Mouse (Mus musculus): ENCODE results near the gene Oxa1l.
"Not testable (repeated sequence)": the region's sequence is repeated elsewhere in the genome, so short reads cannot be mapped to it uniquely, and the experiment has no call there.

Oxa1l gene

DNA sequence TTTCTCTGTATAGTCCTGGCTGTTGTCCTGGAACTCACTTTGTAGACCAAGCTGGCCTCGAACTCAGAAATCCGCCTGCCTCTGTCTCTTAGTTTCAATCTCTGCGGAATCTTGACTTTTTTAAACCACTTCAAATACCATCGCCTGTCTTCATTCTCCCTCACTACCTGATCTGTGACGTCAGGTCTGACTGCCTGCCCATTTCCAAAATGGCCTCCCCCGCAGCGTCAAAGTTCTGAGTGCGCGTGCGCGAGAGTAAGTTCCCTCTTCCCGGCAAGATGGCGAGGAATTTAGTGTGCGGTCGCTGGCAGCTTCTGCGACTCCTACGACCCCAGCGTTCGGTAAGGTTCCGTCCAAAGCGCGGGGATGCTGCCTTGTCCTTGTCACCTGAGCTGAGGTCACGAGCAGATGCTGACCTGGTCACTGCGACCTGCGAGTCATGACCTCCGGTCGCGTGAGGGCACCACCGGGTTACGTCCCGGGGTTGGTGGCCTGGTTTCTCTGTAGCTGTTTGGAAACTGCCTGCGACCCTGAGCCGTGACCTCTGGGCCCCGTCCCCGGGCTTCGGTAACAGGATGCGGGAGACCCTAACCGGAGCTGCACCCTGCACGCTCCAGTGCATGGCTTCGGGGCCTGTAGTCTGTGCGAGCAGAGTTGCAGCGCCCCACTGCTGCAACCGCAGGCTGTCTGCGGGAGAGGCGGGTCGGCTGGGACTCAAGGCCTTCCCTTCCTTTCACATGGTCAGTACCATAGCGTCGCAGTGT is at the start of gene Oxa1l:
Gene Oxa1l, plus strand, starts transcription at position 258 of the 764 bp plus-strand sequence.
- DNase-seq (ENCODE audit: low spot score) = peak; percentile 84

- DNase-seq (ENCODE audit: low spot score) = no peak
Observed at GRCm38 (mm10) chr14:54311763-54312162, 48.9 kb upstream of the Oxa1l start.

DNA sequence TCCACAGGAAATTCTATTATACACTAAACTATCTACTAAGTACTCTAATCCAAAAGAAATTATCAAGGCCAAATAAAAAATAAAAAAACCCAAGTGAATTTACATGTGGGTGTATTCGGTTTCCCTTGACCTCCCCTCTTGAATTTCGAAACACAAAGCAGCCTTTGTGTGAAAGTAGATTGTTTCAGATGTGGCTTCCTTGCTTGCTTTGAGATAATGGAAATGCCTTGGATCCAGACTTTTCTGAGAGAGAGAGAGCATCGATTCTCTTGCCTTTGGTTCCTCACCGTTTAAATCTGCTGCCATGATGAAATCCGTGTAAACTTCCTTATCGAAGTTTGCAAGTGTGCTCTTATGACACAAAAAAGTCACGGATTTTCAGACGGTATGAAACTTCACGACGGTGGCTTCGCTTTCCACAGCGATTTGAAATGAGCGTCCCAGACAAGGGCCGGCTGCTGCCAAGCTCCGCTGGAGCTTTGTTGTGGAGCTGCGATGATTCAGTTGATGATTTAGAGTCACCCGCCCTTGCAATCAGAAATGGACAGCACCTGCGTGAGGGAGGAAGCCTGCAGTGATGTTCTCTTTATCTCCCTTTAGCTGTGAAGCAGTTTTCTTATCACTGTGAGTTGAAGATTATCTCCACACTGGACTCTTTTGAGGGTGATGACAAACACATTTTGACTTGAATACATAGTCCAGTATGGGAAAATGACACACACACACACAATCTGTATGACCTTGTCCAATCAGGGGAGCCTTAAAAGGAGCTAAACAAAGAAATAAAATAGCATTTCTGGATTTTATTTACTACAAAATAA is 38.9 kb upstream of the Oxa1l start:
- DNase-seq (ENCODE audit: low spot score) = no peak

GRCm38 (mm10) chr14:54324486-54324885 is 36.1 kb upstream of the Oxa1l start:
- DNase-seq (ENCODE audit: low spot score) = no peak

- no peak for DNase-seq (ENCODE audit: low spot score)
Observed at GRCm38 (mm10) chr14:54328548-54328947, 32.1 kb upstream of the Oxa1l start.

- no peak for DNase-seq (ENCODE audit: low spot score)
Observed at GRCm38 (mm10) chr14:54329201-54329600, 31.4 kb upstream of the Oxa1l start.

DNA sequence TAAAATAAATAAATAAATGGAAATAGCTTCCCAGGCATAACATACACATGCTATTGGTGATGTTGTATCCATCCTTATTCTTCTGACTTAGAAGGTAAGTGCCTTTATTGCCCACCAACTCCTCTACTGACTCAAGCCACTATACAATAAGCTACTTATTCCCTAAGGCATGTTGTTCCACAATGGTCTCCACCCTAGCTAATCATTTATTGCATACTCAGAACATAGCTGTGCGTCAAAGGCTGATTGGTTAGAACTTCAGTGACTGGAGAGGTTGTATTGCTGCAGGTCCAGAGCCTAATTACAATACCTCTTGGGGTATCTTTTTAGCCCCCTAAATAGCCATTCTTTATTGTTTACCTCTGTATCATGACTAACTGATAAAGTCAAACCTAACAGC is 29.5 kb upstream of the Oxa1l start:
- DNase-seq (ENCODE audit: low spot score) = no peak

DNA sequence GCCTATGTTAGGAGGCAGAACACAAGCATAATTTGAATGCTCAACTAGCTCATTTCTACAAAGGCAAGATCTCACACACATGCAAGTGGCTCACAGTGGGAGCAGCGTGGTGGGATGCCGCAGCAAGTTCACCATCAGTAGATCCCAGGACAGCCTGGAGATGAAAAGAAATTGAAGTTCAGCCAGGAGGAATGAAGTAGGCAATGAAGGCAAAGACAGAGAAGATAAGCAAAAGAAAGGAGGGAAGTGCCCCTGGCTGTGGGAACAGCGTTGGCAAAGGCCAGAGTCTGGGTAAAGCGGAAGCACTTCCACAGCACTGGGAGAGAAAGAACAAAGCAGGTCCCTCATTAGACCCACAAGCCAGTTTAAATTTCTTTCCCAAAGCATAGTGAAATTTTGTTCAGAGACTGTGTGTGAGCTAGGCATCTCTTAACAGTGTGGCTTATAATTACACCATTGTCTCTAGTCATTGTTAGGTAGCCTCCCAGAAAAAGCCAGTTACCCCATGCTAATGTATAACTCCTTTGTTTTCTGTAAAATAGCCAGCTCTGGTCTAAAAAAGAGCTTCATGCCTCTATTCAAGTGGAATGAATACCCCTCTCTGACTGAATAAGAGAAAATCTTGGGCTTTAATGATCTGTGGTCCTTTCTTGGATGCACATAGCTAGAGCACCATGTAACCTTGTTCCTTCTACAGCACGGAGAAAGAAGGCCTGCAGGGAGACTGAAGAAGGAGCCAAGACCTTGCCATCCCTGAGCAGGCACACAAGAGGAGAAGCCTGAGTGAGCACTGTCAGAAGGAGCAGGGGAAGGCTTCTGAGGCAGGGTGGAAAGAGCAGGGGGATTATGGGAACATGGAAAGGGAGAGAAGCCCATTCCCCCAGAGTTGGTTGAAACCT is 28.2 kb upstream of the Oxa1l start:
- DNase-seq (ENCODE audit: low spot score) = no peak

DNA sequence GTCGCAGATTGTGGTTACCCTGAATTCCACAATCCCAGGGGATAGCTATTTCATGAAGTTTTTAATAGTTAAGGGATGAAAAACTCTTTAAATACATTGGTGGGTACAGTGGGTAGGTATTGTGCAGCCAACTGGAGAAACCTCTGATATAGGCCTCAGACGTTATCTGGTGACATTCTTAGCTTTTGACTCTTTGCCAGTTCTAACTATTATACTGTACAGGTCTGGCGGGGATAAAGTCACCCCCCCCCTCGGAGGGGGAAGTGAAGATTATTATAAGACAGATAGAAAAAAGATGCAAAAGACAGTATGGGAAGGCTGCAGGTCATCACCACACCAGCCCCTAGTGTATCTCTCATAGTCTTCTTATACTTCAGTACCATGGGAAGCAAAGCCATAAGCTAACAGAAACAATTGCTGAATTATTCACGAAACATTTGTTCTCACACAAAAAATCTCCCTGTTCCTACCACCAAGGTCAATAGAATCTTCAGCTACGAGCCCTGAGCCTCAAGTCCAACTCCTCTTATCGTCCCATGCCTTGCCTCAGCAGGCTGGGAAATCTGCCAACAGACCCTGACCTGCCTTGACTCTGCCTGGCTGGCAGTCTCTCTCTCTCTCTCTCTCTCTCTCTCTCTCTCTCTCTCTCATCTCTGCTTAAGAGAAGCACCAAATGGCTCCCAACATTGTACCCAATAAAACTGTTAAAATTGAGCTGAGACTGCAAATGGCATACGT is 27.0 kb upstream of the Oxa1l start:
- no peak for DNase-seq (ENCODE audit: low spot score)

DNA sequence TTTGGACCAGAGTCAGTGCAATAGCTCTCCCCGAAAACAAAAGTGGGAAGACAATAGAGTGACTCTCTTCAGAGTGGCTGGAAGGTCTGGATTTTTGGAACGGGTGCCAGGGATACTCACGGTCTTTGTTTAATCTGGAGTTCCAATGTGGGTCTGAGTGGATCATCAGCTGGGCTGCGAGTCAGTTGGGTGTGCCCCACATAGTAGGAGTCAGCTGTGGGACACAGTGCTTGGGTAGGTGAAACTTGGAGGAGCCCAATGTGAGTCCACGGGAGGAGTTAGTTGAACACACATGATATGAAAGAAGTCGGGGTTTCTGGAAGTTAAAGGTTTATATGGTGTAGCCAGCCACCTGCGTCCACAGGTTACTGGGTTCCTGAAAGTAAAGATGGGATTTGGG is 19.8 kb upstream of the Oxa1l start:
- DNase-seq (ENCODE audit: low spot score) = no peak

- DNase-seq (ENCODE audit: low spot score) = not testable (repeated sequence)
Observed at GRCm38 (mm10) chr14:54341807-54342206, 18.8 kb upstream of the Oxa1l start.

DNA sequence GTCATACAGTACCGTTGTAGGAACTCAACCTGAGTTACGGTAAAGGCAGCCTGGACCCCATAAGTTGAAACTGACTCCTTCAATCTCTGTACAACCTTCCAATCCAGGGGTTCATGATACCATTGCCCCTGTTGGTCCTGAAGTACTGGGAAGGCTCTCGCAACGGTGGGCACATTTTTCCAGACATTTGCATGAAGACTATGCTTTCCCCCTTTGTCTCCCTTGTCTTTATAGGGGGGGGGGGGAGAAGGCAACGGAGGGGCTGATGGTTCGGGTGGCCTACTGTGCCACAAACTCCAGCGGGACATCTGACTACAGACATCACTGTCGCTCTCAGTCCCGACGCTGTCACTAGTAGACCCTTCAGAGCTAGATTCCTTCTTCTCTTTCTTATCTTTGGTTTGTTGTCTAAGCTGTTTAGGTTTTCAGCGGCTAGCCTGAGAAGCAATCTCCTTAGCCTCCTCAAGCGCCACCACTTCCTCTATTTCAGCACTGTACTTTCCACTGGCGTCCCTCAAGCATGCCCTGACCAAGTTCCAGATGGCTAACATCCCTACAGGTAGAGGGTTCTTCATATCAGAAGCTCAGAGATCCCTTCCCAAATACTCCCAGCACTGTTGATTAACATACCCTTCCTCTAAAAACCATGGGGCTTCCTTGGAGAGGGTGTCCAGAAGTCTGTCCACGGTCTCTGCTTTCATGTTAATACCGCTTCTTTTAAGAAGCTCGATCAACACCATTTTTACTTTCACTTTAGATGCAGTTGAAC is 9.7 kb upstream of the Oxa1l start:
- not testable (repeated sequence) for DNase-seq (ENCODE audit: low spot score)

GRCm38 (mm10) chr14:54352314-54352713 is 8.3 kb upstream of the Oxa1l start:
- no peak for DNase-seq (ENCODE audit: low spot score)

GRCm38 (mm10) chr14:54354406-54354805 is 6.2 kb upstream of the Oxa1l start:
- no peak for DNase-seq (ENCODE audit: low spot score)

DNA sequence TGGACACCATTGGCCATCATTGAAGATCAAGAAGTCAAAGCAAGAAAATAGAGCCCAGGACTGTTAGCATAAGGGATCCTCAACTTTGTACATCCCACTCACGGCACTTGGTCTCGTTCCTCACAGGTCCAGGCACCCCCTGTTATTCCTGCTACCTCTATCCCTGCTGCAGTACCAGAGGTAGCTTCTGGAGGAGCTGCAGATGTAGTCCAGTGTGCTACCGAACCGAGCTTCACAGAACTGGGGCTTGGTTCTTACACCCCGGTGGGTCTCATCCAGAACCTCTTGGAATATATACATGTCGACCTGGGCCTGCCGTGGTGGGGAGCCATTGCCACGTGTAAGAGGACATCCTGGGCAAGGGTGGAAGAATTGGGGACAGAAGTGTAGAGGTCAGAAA is 2.5 kb downstream of the Oxa1l start:
- no peak for DNase-seq (ENCODE audit: low spot score)

DNA sequence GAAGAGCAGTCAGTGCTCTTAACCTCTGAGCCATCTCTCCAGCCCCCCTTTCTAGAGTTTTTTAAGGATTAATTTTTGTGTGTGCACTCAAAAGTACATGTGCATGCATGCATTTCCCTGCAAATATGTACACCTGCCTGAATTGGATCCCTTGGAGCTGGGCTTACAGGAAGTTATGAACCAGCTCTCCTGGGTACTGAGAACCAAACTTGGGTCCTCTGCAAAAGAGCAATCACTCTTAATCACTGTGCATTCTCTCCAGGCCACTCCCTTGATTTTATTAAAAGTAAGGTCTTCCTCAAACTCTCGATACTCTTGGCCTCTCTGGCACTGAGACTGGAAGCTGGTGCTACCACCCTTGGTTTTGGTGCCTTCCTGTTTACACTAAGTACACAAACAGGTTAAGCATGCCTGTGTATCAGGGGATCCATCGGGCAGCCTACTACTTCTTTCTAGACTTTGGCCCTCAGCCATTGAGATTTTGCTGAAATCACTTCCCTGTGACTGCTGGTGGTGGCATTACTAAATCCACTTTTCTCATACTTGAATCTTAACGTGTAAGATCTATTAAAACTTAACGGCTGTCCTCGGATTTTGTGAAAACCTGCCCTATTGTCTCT is 4.5 kb downstream of the Oxa1l start:
- no peak for DNase-seq (ENCODE audit: low spot score)

GRCm38 (mm10) chr14:54366581-54366980 is 5.9 kb downstream of the Oxa1l start:
- no peak for DNase-seq (ENCODE audit: low spot score)

DNA sequence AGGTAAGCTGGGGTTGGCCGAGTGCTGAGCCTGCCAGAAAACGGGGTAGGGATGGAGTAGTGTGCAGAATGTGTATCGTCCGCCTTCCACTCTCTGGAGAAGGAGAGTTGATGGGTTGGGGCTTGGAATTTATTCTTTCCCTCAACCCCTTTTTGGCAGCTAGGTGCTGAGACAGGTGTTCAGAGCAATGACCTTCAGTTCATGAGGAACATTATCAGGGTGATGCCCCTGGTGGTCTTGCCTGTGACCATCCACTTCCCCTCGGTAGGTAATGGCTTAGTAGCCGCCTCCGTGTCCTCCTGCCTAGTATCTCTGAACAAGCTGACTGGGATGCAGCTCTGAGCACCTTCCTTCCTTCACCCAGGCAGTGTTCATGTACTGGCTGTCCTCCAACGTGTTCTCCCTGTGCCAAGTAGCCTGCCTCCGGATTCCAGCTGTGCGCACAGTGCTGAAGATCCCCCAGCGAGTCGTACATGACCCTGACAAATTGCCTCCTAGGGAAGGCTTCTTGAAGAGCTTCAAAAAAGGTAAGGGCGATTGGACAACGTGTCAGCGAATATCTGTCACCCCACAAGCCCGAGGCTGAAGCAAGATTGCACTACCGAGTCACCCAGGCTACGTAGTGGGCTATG is 6.9 kb downstream of the Oxa1l start:
- DNase-seq (ENCODE audit: low spot score) = no peak

DNA sequence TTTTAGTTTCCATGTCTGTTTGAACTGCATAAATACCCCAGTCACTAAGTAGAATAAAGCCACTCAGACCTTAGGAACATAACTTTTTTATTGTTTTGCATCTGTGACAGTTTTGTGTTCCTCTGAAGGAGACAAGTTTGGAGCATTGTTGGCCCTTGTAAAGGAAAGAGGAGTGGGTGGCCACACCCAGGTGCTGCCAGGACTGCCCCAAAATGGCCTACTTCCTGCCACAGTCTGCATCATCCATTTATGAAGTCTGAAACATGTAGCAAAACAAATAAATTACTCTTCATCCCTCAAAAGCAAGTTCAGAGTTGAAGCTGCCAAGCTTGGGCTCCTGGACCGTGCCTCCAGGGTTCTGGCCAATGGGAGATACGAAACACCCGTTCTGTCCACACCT is 8.7 kb downstream of the Oxa1l start:
- DNase-seq (ENCODE audit: low spot score) = no peak

DNA sequence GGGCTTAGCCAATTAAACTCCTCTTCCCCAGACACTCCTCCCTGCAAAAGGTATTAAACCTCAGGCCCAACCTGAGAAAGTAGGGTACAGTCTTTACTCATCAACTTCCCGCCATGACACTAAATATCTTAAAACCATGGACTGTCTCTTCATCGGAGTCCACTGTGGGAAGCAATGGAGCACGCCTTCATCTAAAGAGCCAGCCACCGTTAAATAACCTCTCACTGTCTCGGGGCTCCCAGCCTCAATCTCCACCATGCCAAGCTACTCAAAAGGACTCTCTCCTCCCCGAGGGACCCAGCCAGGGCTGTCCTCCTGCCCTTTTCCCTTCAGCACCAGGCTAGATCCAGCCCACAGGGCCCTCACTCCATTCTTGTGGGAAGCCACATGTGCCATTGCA is 10.0 kb downstream of the Oxa1l start:
- DNase-seq (ENCODE audit: low spot score) = no peak

Measured in urinary bladder, postnatal 10 days (tissue).